ENCODE assay signal across 16 mouse cellular contexts in the genomic region with DNA sequence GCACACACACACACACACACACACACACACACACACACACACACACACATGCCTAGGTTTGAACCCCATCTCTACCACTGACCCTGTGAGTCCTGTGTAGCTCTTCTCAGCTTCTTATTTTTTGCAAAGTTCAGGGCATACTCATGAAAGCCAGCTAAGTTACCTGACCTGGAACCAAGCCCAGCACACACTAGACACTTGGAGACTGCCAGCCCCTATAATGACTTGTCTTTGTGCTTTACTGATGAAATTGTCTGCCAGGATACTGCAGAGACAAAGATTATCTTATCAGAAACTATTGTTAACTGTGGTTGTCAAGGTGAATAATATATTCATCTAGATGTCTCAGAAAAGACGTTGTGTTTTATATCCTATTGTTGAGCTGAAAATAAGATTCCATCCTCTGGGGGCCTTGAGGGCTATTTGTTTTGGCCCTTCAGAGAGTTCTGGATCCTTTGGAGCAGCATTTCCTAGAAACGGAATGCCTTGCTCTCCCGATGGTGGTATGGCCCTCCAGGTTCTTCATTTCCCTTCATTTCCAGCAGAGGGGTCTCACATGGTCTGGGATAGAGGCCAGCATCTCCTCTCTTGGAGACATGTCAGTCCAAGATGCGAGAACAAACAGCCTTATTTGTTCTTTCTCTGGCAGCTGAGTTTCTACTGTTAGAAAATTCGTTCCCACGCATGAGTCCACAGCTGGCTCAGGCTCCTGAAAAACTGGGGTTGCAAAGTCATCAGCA.
"Had no signal": no experiment of that assay in that cellular context is flagged by ENCODE, and none has a peak within 500 bp of the region (broad histone marks: within the 10 kb centered on the region; RNA-seq: fewer than 3 reads in every experiment).

No protein-coding gene starts in this region.

- H3K4me3 ChIP-seq: layer of hippocampus, adult 2 months; limb, embryonic 12.5 days; liver, embryonic 13.5 days; lung, embryonic 15.5 days; megakaryocyte, embryonic 14.5 days; midbrain, embryonic 12.5 days; stomach, embryonic 15.5 days had no signal

- H3K27ac ChIP-seq: layer of hippocampus, adult 2 months; limb, embryonic 12.5 days; liver, embryonic 13.5 days; lung, embryonic 15.5 days; macrophage; midbrain, embryonic 12.5 days; stomach, embryonic 15.5 days had no signal

- H3K4me2 ChIP-seq: limb, embryonic 12.5 days; liver, embryonic 13.5 days; lung, embryonic 15.5 days; midbrain, embryonic 12.5 days; stomach, embryonic 15.5 days had no signal

- H3K27me3 ChIP-seq: limb, embryonic 12.5 days; liver, embryonic 13.5 days; lung, embryonic 15.5 days; megakaryocyte, embryonic 14.5 days; midbrain, embryonic 12.5 days; stomach, embryonic 15.5 days had no signal

- H3K9me3 ChIP-seq: limb, embryonic 12.5 days; liver, embryonic 13.5 days; lung, embryonic 15.5 days; midbrain, embryonic 12.5 days; stomach, embryonic 15.5 days had no signal

- DNase-seq: liver; liver, embryonic 13.5 days; liver, postnatal 0 days; lung, postnatal 14 days; right cerebral cortex, postnatal 14 days; thymus, adult 2 months; thymus, postnatal 25 days had no signal

- H3K36me3 ChIP-seq: limb, embryonic 12.5 days; liver, embryonic 13.5 days; lung, embryonic 15.5 days; midbrain, embryonic 12.5 days; stomach, embryonic 15.5 days had no signal

- ATAC-seq: intestine, embryonic 16.5 days; liver, postnatal 0 days; midbrain, embryonic 16.5 days had no signal

- H3K9ac ChIP-seq: limb, embryonic 12.5 days; liver, embryonic 13.5 days; liver, postnatal 0 days; lung, embryonic 15.5 days; midbrain, embryonic 12.5 days; stomach, embryonic 15.5 days had no signal

- H3K4me1 ChIP-seq: limb, embryonic 12.5 days; liver, embryonic 13.5 days; megakaryocyte, embryonic 14.5 days; midbrain, embryonic 12.5 days; stomach, embryonic 15.5 days had no signal
